Mouse (Mus musculus) MEL (cell line): Measurements from ENCODE around the gene Rnf145. TPM values are rescaled to one million over a fixed set of nuclear protein-coding genes. Genes with fewer than 3 reads are reported as not detected.

Source experiments
- DNase-seq: peaks from one replicate; pipeline ENCODE4 v3.0.0; 2011; ENCODE audit warnings: low read depth, low spot score
- H3K27ac ChIP-seq: 2 replicates; pipeline ENCODE4 v1.5.1; 2012; ENCODE audit warnings: low read depth, mild to moderate bottlenecking, control low read depth, low read length, moderate library complexity; ENCODE audit not compliant: control insufficient read depth
- H3K27me3 ChIP-seq, 2 experiments: fragments of 150-350 bp in 1 of 2; sonication (generic) in 1 of 2; 2 replicates each; pipeline ENCODE4 v1.6.1; 2012; ENCODE audit warnings: low read length in 2 of 2, mild to moderate bottlenecking in 2 of 2, improper control_type of control experiment in 1 of 2, moderate library complexity in 1 of 2; ENCODE audit not compliant: insufficient read depth in 2 of 2, control insufficient read depth in 1 of 2
- H3K36me3 ChIP-seq, 2 experiments: 2 replicates each; pipeline ENCODE4 v1.6.1; 2012 to 2014; ENCODE audit warnings: low read length in 2 of 2, improper control_type of control experiment in 1 of 2, inconsistent platforms in 1 of 2, mild to moderate bottlenecking in 1 of 2; ENCODE audit not compliant: insufficient read depth in 2 of 2, control insufficient read depth in 1 of 2
- H3K4me1 ChIP-seq, 2 experiments: fragments of 150-350 bp in 1 of 2; sonication (generic) in 1 of 2; 2 replicates each; pipeline ENCODE4 v1.6.1; 2012; ENCODE audit warnings: low read length in 2 of 2, improper control_type of control experiment in 1 of 2, mild to moderate bottlenecking in 1 of 2; ENCODE audit not compliant: insufficient read depth in 2 of 2, control insufficient read depth in 1 of 2
- H3K4me3 ChIP-seq, 2 experiments: fragments of 150-350 bp in 1 of 2; sonication (generic) in 1 of 2; 2 replicates each; pipeline ENCODE4 v1.5.1; 2012; ENCODE audit warnings: low read depth in 2 of 2, low read length in 2 of 2, mild to moderate bottlenecking in 2 of 2, moderate library complexity in 2 of 2, control low read depth in 1 of 2, improper control_type of control experiment in 1 of 2; ENCODE audit not compliant: control insufficient read depth in 1 of 2, insufficient read depth in 1 of 2
- H3K79me2 ChIP-seq: 2 replicates; pipeline ENCODE4 v1.6.1; 2012; ENCODE audit warnings: mild to moderate bottlenecking, low read length, moderate library complexity; ENCODE audit not compliant: control insufficient read depth, poor library complexity, insufficient read depth
- H3K9ac ChIP-seq: 2 replicates; pipeline ENCODE4 v1.6.1; 2012; ENCODE audit warnings: low read depth, mild to moderate bottlenecking, control low read depth, low read length, moderate library complexity; ENCODE audit not compliant: control insufficient read depth, poor library complexity, severe bottlenecking
- H3K9me3 ChIP-seq: fragments of 150-350 bp; sonication (generic); replicated peaks from 2 replicates; pipeline ENCODE4 v1.6.1; 2012; ENCODE audit warnings: mild to moderate bottlenecking, low read length, improper control_type of control experiment, moderate library complexity; ENCODE audit not compliant: insufficient read depth
- BHLHE40 ChIP-seq: IDR thresholded peaks from 2 replicates; pipeline ENCODE4 v1.6.1; 2012; ENCODE audit warnings: low read depth, mild to moderate bottlenecking, inconsistent platforms, low read length, improper control_type of control experiment, borderline replicate concordance
- CTCF ChIP-seq, 3 experiments: IDR thresholded peaks in 2 of 3; conservative IDR thresholded peaks in 1 of 3; 2 replicates each; pipeline ENCODE4 v1.5.1; 2011 to 2012; ENCODE audit warnings: low read length in 3 of 3, low read depth in 2 of 3, mild to moderate bottlenecking in 2 of 3, improper control_type of control experiment in 1 of 3, inconsistent platforms in 1 of 3, mixed read lengths in 1 of 3, moderate library complexity in 1 of 3; ENCODE audit not compliant: control insufficient read depth in 1 of 3, insufficient read depth in 1 of 3, poor library complexity in 1 of 3, severe bottlenecking in 1 of 3
- E2F4 ChIP-seq: IDR thresholded peaks from 2 replicates; pipeline ENCODE4 v1.6.1; 2011; ENCODE audit warnings: low read depth, low read length, improper control_type of control experiment, borderline replicate concordance
- EP300 ChIP-seq, 2 experiments: IDR thresholded peaks; 2 replicates each; pipeline ENCODE4 v1.6.1; 2011; ENCODE audit warnings: improper control_type of control experiment in 2 of 2, low read length in 2 of 2, low read depth in 1 of 2, mild to moderate bottlenecking in 1 of 2
- ETS1 ChIP-seq: IDR thresholded peaks from 2 replicates; pipeline ENCODE4 v1.6.1; 2012; ENCODE audit warnings: low read depth, mild to moderate bottlenecking, inconsistent platforms, low read length, improper control_type of control experiment, moderate library complexity
- HCFC1 ChIP-seq: IDR thresholded peaks from 2 replicates; pipeline ENCODE4 v1.6.1; 2012; ENCODE audit warnings: low read depth, mild to moderate bottlenecking, inconsistent platforms, low read length, improper control_type of control experiment, moderate library complexity
- KAT2A ChIP-seq: conservative IDR thresholded peaks from 2 replicates; pipeline ENCODE4 v1.6.1; 2012; ENCODE audit warnings: low read depth, low read length, improper control_type of control experiment, inconsistent platforms
- MAFK ChIP-seq: IDR thresholded peaks from 2 replicates; pipeline ENCODE4 v1.6.1; 2011; ENCODE audit warnings: low read depth, mild to moderate bottlenecking, low read length, improper control_type of control experiment, borderline replicate concordance
- MAX ChIP-seq: IDR thresholded peaks from 2 replicates; pipeline ENCODE4 v1.6.1; 2011; ENCODE audit warnings: low read length, improper control_type of control experiment
- MEF2A ChIP-seq: IDR thresholded peaks from 2 replicates; pipeline ENCODE4 v1.6.1; 2014; ENCODE audit warnings: low read depth, mild to moderate bottlenecking, inconsistent platforms, low read length, improper control_type of control experiment; ENCODE audit not compliant: poor library complexity, insufficient replicate concordance, severe bottlenecking; ENCODE audit errors: extremely low read depth
- MYB ChIP-seq: IDR thresholded peaks from 2 replicates; pipeline ENCODE4 v1.6.1; 2011; ENCODE audit warnings: mild to moderate bottlenecking, low read depth, low read length, improper control_type of control experiment
- POLR2A ChIP-seq, 2 experiments: IDR thresholded peaks; 2 replicates each; pipeline ENCODE4 v1.6.1; 2011 to 2012; ENCODE audit warnings: low read length in 2 of 2, mild to moderate bottlenecking in 2 of 2, control low read depth in 1 of 2, improper control_type of control experiment in 1 of 2, low read depth in 1 of 2, moderate library complexity in 1 of 2; ENCODE audit not compliant: control insufficient read depth in 1 of 2, insufficient read depth in 1 of 2, poor library complexity in 1 of 2
- POLR2AphosphoS5 ChIP-seq: IDR thresholded peaks from 2 replicates; pipeline ENCODE4 v1.6.1; 2012; ENCODE audit warnings: low read depth, borderline replicate concordance, mild to moderate bottlenecking, inconsistent platforms, low read length, moderate library complexity, mixed read lengths
- RAD21 ChIP-seq: IDR thresholded peaks from 2 replicates; pipeline ENCODE4 v1.6.1; 2011; ENCODE audit warnings: mild to moderate bottlenecking, low read depth, low read length, improper control_type of control experiment
- RCOR1 ChIP-seq: IDR thresholded peaks from 2 replicates; pipeline ENCODE4 v1.6.1; 2012; ENCODE audit warnings: low read depth, mild to moderate bottlenecking, inconsistent platforms, low read length, improper control_type of control experiment
- SMC3 ChIP-seq: IDR thresholded peaks from 2 replicates; pipeline ENCODE4 v1.6.1; 2011; ENCODE audit warnings: low read depth, low read length, improper control_type of control experiment
- USF1 ChIP-seq: IDR thresholded peaks from 2 replicates; pipeline ENCODE4 v1.6.1; 2014; ENCODE audit warnings: low read depth, mild to moderate bottlenecking, inconsistent platforms, low read length, improper control_type of control experiment, moderate library complexity
- USF2 ChIP-seq, 2 experiments: IDR thresholded peaks; 2 replicates each; pipeline ENCODE4 v1.6.1; 2011 to 2012; ENCODE audit warnings: improper control_type of control experiment in 2 of 2, low read length in 2 of 2, borderline replicate concordance in 1 of 2, inconsistent platforms in 1 of 2, low read depth in 1 of 2, mild to moderate bottlenecking in 1 of 2; ENCODE audit not compliant: insufficient read depth in 1 of 2
- ZMIZ1 ChIP-seq: IDR thresholded peaks from 2 replicates; pipeline ENCODE4 v1.6.1; 2012; ENCODE audit warnings: low read depth, mild to moderate bottlenecking, inconsistent platforms, low read length, improper control_type of control experiment, moderate library complexity
- polyA plus RNA-seq, 2 experiments: library from polyadenylated mRNA; stranded (reverse) in 1 of 2; unstranded in 1 of 2; fragments of >175 nt in 1 of 2; fragments of >200 nt in 1 of 2; gene quantifications; 2 replicates each; pipeline versions ENCODE4 v1.2.1 to v1.2.4; 2012; ENCODE audit warnings: low replicate concordance in 2 of 2, low read depth in 1 of 2; ENCODE audit not compliant: insufficient read length in 2 of 2, insufficient read depth in 1 of 2, missing spikeins in 1 of 2
- total RNA-seq: library from RNA; depleted of rRNA; stranded (reverse); fragments of 300-350 nt; gene quantifications from 2 replicates; pipeline ENCODE4 v1.2.3, GENCODE M21; 2012

The Rnf145 gene
- total and polyA plus RNA-seq, 3 experiments = 73.5 to 94.1 TPM; not detected in 1

DNA sequence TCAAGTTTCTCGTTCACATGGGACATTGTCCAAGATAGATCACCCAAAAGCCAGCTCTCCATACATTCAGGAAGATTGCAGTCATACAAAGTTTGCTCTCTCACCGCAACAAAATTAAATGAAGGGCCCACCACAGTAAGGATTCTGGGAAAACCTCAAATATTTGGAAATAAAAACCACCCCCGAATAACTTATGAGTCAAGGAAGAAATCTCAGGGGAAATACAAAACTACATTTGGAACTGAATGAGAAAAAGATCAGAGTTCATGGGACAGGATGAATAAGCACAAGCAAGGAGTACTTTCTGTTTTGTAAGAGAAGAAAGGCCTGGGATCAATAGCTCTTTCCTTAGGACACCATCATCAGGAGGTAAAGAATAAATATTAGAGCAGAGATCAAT lies 76.0 kb downstream of the Rnf145 start:
- no peak for TF ChIP-seq RAD21
- Histone ChIP-seq H3K27me3 (peaks cover 5 to 10% of the 10 kb centered on the region in 2 experiments), H3K79me2 (no peaks in the 10 kb centered on the region), H3K4me1 (no peaks in the 10 kb centered on the region), H3K4me3 (no peak overlapping the region), H3K27ac (no peak overlapping the region), H3K36me3 (no peaks in the 10 kb centered on the region), H3K9me3 (no peaks in the 10 kb centered on the region), H3K9ac (no peak overlapping the region)
- DNase-seq = no peak

DNA sequence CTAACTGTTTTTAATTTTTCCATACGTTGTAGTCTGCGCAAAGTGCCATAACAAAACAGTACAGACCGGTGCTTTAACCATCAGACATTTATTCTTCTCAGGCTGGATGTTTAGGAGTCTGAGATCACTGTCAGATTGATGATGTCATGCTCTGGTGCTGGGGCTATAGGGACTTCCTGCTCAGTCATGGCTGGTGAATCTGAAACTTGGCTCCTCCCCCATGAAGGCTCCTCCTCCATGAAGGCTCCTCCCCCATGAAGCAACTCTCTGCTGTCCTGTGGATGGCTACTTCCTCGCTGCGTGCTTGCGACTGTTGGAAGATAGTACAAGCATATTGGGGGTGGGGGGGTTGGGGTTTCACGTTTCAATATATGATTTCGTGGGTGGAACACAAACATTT lies 88.1 kb downstream of the Rnf145 start:
- no peak overlapping the region for H3K27ac ChIP-seq
- TF ChIP-seq RAD21 (no peak), POLR2AphosphoS5 (no peak), E2F4 (no peak), USF1 (no peak), USF2 (IDR thresholded peaks at IDR 0.05; ENCODE audit: borderline replicate concordance in 1 of 2, insufficient read depth in 1 of 2, low read depth in 1 of 2, low read length in 2 of 2) (no peak), POLR2A (IDR thresholded peaks at IDR 0.05; ENCODE audit: control insufficient read depth in 1 of 2, insufficient read depth in 1 of 2, low read depth in 1 of 2, low read length in 2 of 2, poor library complexity in 1 of 2) (no peak), HCFC1 (no peak), KAT2A (no peak), MEF2A (no peak), BHLHE40 (no peak), CTCF (IDR thresholded peaks at IDR 0.05 in 2 of 3, conservative IDR thresholded peaks at IDR 0.05 in 1 of 3; ENCODE audit: control insufficient read depth in 1 of 3, insufficient read depth in 1 of 3, low read depth in 2 of 3, low read length in 3 of 3, poor library complexity in 1 of 3, severe bottlenecking in 1 of 3) (no peak), ETS1 (no peak), MAFK (no peak), MAX (no peak), ZMIZ1 (no peak), RCOR1 (no peak), SMC3 (no peak), MYB (no peak), EP300 (IDR thresholded peaks at IDR 0.05; ENCODE audit: low read depth in 1 of 2, low read length in 2 of 2) (no peak)
- no peak overlapping the region for H3K4me3 ChIP-seq
- DNase-seq = peak; percentile 50
- H3K27me3 ChIP-seq = no peaks in the 10 kb centered on the region; a peak in 2 of 4 replicates
- no peaks in the 10 kb centered on the region for H3K9me3 ChIP-seq
- H3K79me2 ChIP-seq = no peaks in the 10 kb centered on the region
- no peaks in the 10 kb centered on the region for H3K4me1 ChIP-seq
- no peaks in the 10 kb centered on the region for H3K36me3 ChIP-seq
- no peak overlapping the region for H3K9ac ChIP-seq
